Mouse (Mus musculus) bone marrow, adult 2 months (tissue): ENCODE data around the gene Snx30.

Source experiments
- CTCF ChIP-seq: fragments of 200-500 bp; IDR thresholded peaks from 2 replicates; pipeline ENCODE4 v1.5.1; 2011; ENCODE audit warnings: low read length, control low read depth; ENCODE audit not compliant: control insufficient read depth, insufficient read depth
- POLR2A ChIP-seq: fragments of 200-500 bp; IDR thresholded peaks from 2 replicates; pipeline ENCODE4 v1.6.1; 2011; ENCODE audit warnings: low read depth, mild to moderate bottlenecking, control low read depth, low read length, borderline replicate concordance; ENCODE audit not compliant: control insufficient read depth

- TF ChIP-seq CTCF (no peak), POLR2A (no peak)
Observed at GRCm38 (mm10) chr4:59816016-59816415, 10.4 kb downstream of the Snx30 start.
